Mouse (Mus musculus) bone marrow macrophage, adult 2 months (primary cell): Measurements from ENCODE around the gene Tbc1d9b. TPM values are rescaled to one million over a fixed set of nuclear protein-coding genes. Genes with fewer than 3 reads are reported as not detected.

Experiments used
- H3K27ac ChIP-seq: 2 replicates; pipeline ENCODE4 v1.5.1; 2012; ENCODE audit warnings: low read depth, low read length; ENCODE audit not compliant: insufficient read depth
- H3K4me1 ChIP-seq: 2 replicates; pipeline ENCODE4 v1.6.1; 2012; ENCODE audit warnings: low read length; ENCODE audit not compliant: control insufficient read depth, insufficient read depth
- H3K4me3 ChIP-seq: 2 replicates; pipeline ENCODE4 v1.5.1; 2012; ENCODE audit warnings: mild to moderate bottlenecking, low read length, moderate library complexity; ENCODE audit not compliant: insufficient read depth
- CTCF ChIP-seq: IDR thresholded peaks from 2 replicates; pipeline ENCODE4 v1.5.1; 2012; ENCODE audit warnings: low read depth, mild to moderate bottlenecking, low read length, moderate library complexity
- POLR2A ChIP-seq: IDR thresholded peaks from 2 replicates; pipeline ENCODE4 v1.6.1; 2012; ENCODE audit warnings: mild to moderate bottlenecking, low read depth, low read length, borderline replicate concordance
- polyA plus RNA-seq: library from polyadenylated mRNA; stranded (reverse); fragments of >200 nt; gene quantifications from 2 replicates; pipeline ENCODE4 v1.2.4, GENCODE M21; 2012; ENCODE audit not compliant: missing spikeins, insufficient read depth, insufficient read length

Tbc1d9b gene
- polyA plus RNA-seq, 1 experiment = 68.9 TPM

- H3K4me1 ChIP-seq = peaks cover 15% of the 10 kb centered on the region
- TF ChIP-seq CTCF (no peak), POLR2A (no peak)
- no peak overlapping the region for H3K4me3 ChIP-seq
- no peak overlapping the region for H3K27ac ChIP-seq
Measured at GRCm38 (mm10) chr11:50138206-50138822, 7.1 kb downstream of the Tbc1d9b start.

- Histone ChIP-seq H3K4me1 (peaks cover 5% of the 10 kb centered on the region), H3K4me3 (no peak overlapping the region), H3K27ac (no peak overlapping the region)
- no peak for TF ChIP-seq POLR2A
- TF ChIP-seq CTCF = no peak
Measured at GRCm38 (mm10) chr11:50139571-50139970, 8.4 kb downstream of the Tbc1d9b start.

GRCm38 (mm10) chr11:50145529-50145928, 14.3 kb downstream of the Tbc1d9b start:
- TF ChIP-seq POLR2A (no peak), CTCF (no peak)
- Histone ChIP-seq H3K27ac (no peak overlapping the region), H3K4me1 (peaks cover 10% of the 10 kb centered on the region), H3K4me3 (no peak overlapping the region)

- Histone ChIP-seq H3K4me1 (peaks cover 10% of the 10 kb centered on the region), H3K4me3 (no peak overlapping the region), H3K27ac (no peak overlapping the region)
- TF ChIP-seq POLR2A (no peak), CTCF (no peak)
Measured at GRCm38 (mm10) chr11:50146121-50146520, 14.9 kb downstream of the Tbc1d9b start.

- H3K4me1 ChIP-seq = peaks cover 10% of the 10 kb centered on the region
- no peak overlapping the region for H3K4me3 ChIP-seq
- H3K27ac ChIP-seq = no peak overlapping the region
- TF ChIP-seq POLR2A (no peak), CTCF (no peak)
Measured at GRCm38 (mm10) chr11:50147267-50147957, 16.2 kb downstream of the Tbc1d9b start.

GRCm38 (mm10) chr11:50147958-50148476, 16.8 kb downstream of the Tbc1d9b start:
- TF ChIP-seq POLR2A = no peak
- no peak for TF ChIP-seq CTCF
- Histone ChIP-seq H3K4me1 (peaks cover 10% of the 10 kb centered on the region), H3K27ac (no peak overlapping the region), H3K4me3 (no peak overlapping the region)

- no peak overlapping the region for H3K4me3 ChIP-seq
- H3K27ac ChIP-seq = peak overlapping the region; percentile 52
- H3K4me1 ChIP-seq = peaks cover 18% of the 10 kb centered on the region
- TF ChIP-seq CTCF (no peak), POLR2A (no peak)
Measured at GRCm38 (mm10) chr11:50149200-50149599, 18.0 kb downstream of the Tbc1d9b start.

- TF ChIP-seq POLR2A (no peak), CTCF (no peak)
- H3K27ac ChIP-seq = peak overlapping the region; percentile 52
- no peak overlapping the region for H3K4me3 ChIP-seq
- peaks cover 23% of the 10 kb centered on the region for H3K4me1 ChIP-seq
Measured at GRCm38 (mm10) chr11:50149603-50150150, 18.5 kb downstream of the Tbc1d9b start.

GRCm38 (mm10) chr11:50151374-50151773, 20.2 kb downstream of the Tbc1d9b start:
- H3K27ac ChIP-seq = no peak overlapping the region
- TF ChIP-seq CTCF (no peak), POLR2A (no peak)
- H3K4me1 ChIP-seq = peaks cover 26% of the 10 kb centered on the region

GRCm38 (mm10) chr11:50154166-50154565, 23.0 kb downstream of the Tbc1d9b start:
- Histone ChIP-seq H3K4me1 (peaks cover 23% of the 10 kb centered on the region), H3K4me3 (no peak overlapping the region), H3K27ac (0 out of 2 replicates have a peak overlapping the region, but pooled peaks have one; percentile 5)
- TF ChIP-seq POLR2A (no peak), CTCF (no peak)

More at GRCm38 (mm10) chr11:50151374-50151773, 20.2 kb downstream of the Tbc1d9b start:
- no peak overlapping the region for H3K4me3 ChIP-seq
